Comparison of ENCODE assay signal across 29 mouse cellular contexts in the genomic region with DNA sequence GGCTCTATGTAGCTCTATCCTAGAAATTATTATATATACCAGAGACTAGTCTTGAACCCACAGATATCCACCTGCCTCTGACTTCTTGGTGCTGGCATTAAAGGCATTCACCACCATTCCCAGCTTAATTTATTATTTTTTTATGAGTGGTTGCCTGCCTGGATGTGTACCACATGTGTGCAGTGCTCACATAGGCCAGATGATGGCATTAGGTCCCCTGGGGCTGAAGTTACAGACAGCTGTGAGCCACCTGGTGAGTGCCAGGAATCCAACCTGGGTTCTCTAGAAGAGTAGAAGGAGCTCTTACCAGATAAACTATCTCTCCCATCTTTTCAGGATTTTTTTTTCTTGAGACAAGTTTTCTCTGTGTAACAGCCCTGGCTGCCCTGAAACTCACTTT. TPM values are rescaled to one million over a fixed set of nuclear protein-coding genes. Genes with fewer than 3 reads are reported as not detected.
"Had no signal": no experiment of that assay in that cellular context is flagged by ENCODE, and none has a peak within 500 bp of the region (broad histone marks: within the 10 kb centered on the region; RNA-seq: fewer than 3 reads in every experiment).

No protein-coding gene starts in this region.

- H3K27me3 ChIP-seq: intestine, embryonic 15.5 days; stomach, embryonic 15.5 days had no signal

- H3K9me3 ChIP-seq: intestine, embryonic 15.5 days; limb, embryonic 10.5 days; limb, embryonic 13.5 days; liver, embryonic 15.5 days; midbrain, embryonic 12.5 days; midbrain, embryonic 15.5 days; neural tube, embryonic 15.5 days; stomach, embryonic 15.5 days had no signal

- H3K4me3 ChIP-seq: intestine, embryonic 15.5 days; limb, embryonic 10.5 days; limb, embryonic 13.5 days; liver, embryonic 15.5 days; midbrain, embryonic 12.5 days; midbrain, embryonic 15.5 days; neural tube, embryonic 12.5 days; neural tube, embryonic 15.5 days; stomach, embryonic 15.5 days had no signal

- H3K36me3 ChIP-seq: intestine, embryonic 15.5 days; limb, embryonic 10.5 days; limb, embryonic 13.5 days; liver, embryonic 15.5 days; midbrain, embryonic 12.5 days; midbrain, embryonic 15.5 days; neural tube, embryonic 12.5 days; neural tube, embryonic 15.5 days; stomach, embryonic 15.5 days had no signal

- DNase-seq: kidney, adult 9 months; kidney, postnatal 14 days; kidney, postnatal 4 days; liver; lung, adult 2 months; lung, postnatal 14 days; lung, postnatal 4 days; retina, postnatal 1 day; right cerebral cortex, postnatal 25 days; spleen, adult 18-20 months; thymus, adult 2 months; thymus, postnatal 14 days; thymus, postnatal 4 days had no signal

- H3K4me1 ChIP-seq: intestine, embryonic 15.5 days; limb, embryonic 10.5 days; limb, embryonic 13.5 days; liver, embryonic 15.5 days; neural tube, embryonic 12.5 days; stomach, embryonic 15.5 days had no signal

- H3K9ac ChIP-seq: intestine, embryonic 15.5 days; limb, embryonic 13.5 days; liver, embryonic 15.5 days; midbrain, embryonic 12.5 days; midbrain, embryonic 15.5 days; neural tube, embryonic 12.5 days; neural tube, embryonic 15.5 days; stomach, embryonic 15.5 days had no signal

- H3K27ac ChIP-seq: intestine, embryonic 15.5 days; limb, embryonic 10.5 days; limb, embryonic 13.5 days; liver, embryonic 15.5 days; midbrain, embryonic 12.5 days; midbrain, embryonic 15.5 days; neural tube, embryonic 12.5 days; neural tube, embryonic 15.5 days; stomach, embryonic 15.5 days had no signal

RNA-seq across cellular contexts. Expression of a gene that starts 4.8 kb away (rescaled TPM):
- total RNA-seq: layer of hippocampus, adult 18-20 months; layer of hippocampus, postnatal 14 days; left cerebral cortex, postnatal 25 days; megakaryocyte progenitor cell, adult 5-6 weeks; megakaryocyte-erythroid progenitor cell, adult 5-6 weeks had no signal
- polyA plus RNA-seq: intestine, embryonic 15.5 days; kidney, embryonic 16.5 days; limb, embryonic 10.5 days; limb, embryonic 13.5 days; liver, embryonic 15.5 days; lung, adult 2 months; lung, embryonic 16.5 days; midbrain, embryonic 12.5 days; midbrain, embryonic 15.5 days; neural tube, embryonic 12.5 days; neural tube, embryonic 15.5 days; stomach, embryonic 15.5 days had no signal

RNA-seq across cellular contexts. Expression of a gene that starts 4.9 kb away (rescaled TPM):
- total RNA-seq: layer of hippocampus, adult 18-20 months; layer of hippocampus, postnatal 14 days; left cerebral cortex, postnatal 25 days; megakaryocyte progenitor cell, adult 5-6 weeks; megakaryocyte-erythroid progenitor cell, adult 5-6 weeks had no signal

RNA-seq across cellular contexts. Expression of a gene that starts 8.0 kb away (rescaled TPM):
- total RNA-seq: layer of hippocampus, adult 18-20 months; layer of hippocampus, postnatal 14 days; left cerebral cortex, postnatal 25 days; megakaryocyte progenitor cell, adult 5-6 weeks; megakaryocyte-erythroid progenitor cell, adult 5-6 weeks had no signal
- polyA plus RNA-seq: intestine, embryonic 15.5 days; kidney, embryonic 16.5 days; limb, embryonic 10.5 days; limb, embryonic 13.5 days; liver, embryonic 15.5 days; lung, adult 2 months; lung, embryonic 16.5 days; midbrain, embryonic 12.5 days; midbrain, embryonic 15.5 days; neural tube, embryonic 12.5 days; neural tube, embryonic 15.5 days; stomach, embryonic 15.5 days had no signal

RNA-seq across cellular contexts. Expression of a gene that starts 11.7 kb away (rescaled TPM):
- total RNA-seq: megakaryocyte-erythroid progenitor cell, adult 5-6 weeks had no signal
- polyA plus RNA-seq: intestine, embryonic 15.5 days; limb, embryonic 10.5 days; liver, embryonic 15.5 days; lung, embryonic 16.5 days; neural tube, embryonic 12.5 days; stomach, embryonic 15.5 days had no signal
